Mouse (Mus musculus) adrenal gland, postnatal 36 days (tissue): ENCODE measurements around the gene Dpp8. TPM values are rescaled to one million over a fixed set of nuclear protein-coding genes. Genes with fewer than 3 reads are reported as not detected.
A peak's percentile ranks its signal among the peaks of the same experiment; 100 is the strongest.

Experiments used
- DNase-seq, 2 experiments: peaks; one replicate each; pipeline ENCODE4 v3.0.0; 2021; ENCODE audit warnings: mixed read lengths in 1 of 2
- total RNA-seq, 2 experiments: library from RNA; stranded (reverse); gene quantifications; 2 replicates each; pipeline ENCODE4 v1.2.3; 2021

The Dpp8 gene
- total RNA-seq, 2 experiments from 2014 or later: 88.0 to 104 TPM

DNA sequence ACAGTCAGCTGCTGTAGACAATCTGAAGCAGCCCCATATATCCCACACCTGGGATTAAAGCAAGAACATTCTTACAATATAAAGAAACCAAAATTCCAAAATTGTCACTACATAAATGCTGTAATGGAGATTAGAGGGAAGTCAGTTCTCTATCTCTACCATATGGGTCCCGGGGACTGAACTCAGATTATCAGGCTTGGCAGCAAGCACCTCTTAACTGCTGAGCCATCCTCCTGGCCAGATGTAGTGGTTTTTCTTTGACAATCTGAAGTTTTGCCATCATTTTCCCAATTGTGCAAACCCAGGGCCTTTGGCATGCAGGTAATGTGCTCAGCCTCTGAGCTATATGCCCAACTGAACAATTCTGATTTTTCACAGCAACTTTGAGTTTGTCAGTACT lies 53.1 kb downstream of the Dpp8 start:
- no peak for DNase-seq

DNA sequence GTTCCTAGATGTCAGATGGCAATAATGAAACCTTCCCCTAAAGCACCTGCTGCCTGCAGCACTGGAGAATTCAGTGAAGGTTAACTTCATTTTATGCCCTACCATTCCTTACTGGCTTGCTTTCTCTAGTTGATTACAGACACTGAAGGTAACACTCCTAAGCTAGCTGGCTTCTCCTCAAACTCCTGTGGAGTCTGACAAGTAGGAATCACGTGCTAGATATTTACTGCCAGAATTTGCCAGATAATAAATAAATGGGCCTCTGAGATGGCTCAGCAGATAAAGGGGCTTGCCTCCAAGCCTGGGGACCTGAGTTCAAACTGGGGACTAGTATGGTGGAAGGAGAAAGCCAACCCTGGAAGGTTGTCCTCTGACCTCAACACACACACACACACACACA lies 54.6 kb downstream of the Dpp8 start:
- no peak for DNase-seq

DNA sequence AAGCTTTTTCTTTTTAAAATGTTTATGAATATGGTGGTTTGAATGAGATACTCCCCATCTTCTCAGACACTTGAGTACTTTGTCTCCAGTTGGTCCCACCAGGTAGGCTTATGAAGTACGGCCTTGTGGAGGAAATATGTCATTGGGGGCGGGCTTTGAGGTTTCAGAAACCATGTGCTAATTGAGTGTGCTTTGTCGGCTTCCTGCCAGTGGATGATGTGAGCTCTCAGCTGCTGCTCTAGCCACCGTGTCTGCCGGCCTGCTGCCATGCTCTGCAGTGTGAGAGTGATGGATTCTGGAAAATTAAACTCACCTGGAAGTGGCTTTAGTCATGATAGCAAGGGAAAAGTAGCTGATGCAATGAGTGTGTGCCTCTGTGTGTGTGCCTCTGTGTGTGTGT lies 55.3 kb downstream of the Dpp8 start:
- DNase-seq: peak in 1 of 2 experiments; percentile 29

DNA sequence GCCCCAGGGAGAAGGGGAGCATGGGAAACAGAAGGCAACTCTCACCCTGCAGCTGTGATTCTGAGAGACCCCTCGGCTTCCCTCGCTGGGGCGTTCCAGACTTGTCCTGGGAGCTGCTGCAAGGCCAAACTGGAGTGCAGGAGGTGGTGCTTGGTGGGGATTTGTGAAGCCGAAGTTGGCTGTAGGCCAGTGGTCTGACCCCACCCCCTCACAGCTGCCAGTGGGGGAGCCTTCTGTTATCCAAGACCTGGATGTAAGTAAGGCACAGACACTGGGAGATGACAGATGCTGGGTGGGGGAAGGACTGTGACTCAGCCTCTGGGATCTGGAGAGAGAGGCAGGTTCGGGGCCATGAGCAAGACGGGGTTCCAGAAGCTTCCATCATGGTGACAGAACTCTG lies 62.0 kb downstream of the Dpp8 start:
- DNase-seq: peak; percentile 63 to 78

DNA sequence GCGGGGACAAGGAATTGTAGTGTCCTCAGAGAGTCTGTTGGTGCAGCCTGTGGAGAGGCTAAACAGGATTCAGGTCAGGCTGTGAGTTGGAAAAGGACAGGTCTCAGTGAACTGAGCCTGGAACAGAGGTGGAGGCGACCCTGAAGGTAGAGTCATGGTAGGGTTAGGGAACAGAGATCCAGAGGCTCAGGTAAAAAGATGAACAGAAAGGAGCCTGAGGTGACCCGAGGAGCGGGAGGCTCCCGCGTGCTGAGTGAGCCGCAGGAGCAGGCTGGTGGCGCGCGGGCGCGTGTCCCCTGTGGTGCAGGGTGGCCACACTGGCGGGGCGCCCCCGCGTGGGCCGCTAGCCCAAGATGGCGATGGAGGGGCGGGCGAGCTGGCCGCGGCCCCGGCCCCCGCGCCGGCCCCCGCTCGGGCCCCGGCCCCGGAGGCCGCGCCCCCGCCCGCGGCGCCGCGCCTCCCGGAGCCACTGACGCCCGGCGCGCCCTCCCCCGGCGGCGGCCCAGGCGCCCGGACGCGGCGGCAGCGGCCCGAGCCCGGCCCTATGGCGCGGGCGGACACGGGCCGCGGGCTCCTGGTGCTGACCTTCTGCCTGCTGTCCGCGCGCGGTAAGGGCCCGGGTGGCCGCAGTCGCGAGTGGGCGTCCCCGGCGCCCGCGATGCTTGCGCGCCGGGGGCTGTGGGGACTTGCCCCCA lies 68.9 kb downstream of the Dpp8 start, which contains the start of gene Igdcc4:
TSS of gene Igdcc4 (plus strand) at position 496 of the 695 bp plus-strand sequence.
- DNase-seq: peak; percentile 46 to 64

DNA sequence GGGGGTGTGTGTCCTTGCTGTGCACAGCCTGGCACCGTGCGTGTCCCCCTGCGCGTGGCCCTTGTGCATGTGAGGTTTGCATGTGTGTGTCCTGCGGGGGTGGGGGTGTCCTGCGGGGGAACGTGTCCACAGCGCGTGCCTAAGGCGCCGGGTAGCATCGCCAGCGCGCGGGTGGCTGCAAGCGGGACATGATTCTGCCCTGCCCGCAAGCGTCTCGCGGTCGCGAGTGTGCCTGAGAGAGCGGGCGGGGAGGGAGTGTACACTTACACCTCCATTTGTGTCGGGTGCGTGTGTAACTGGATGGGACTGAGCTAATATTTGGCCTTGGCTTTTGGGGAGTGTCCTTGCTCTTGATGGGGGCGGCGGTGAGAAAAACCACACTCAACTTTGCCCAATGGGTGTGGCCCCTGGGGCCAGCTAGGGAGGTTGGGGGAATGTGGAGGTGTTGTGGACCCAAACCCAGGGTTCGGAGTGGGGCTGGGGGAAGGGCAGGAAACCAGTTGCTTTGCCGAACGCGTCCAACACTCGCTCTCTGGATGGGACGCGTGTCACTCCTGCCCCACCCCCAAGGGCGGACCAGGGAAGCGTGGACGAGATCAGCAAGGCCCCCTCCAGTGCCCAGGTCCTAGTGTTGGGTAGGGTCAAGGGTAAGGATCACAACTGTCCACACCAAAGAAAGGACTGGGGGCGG lies 69.6 kb downstream of the Dpp8 start:
- DNase-seq: peak; percentile 67 to 83

DNA sequence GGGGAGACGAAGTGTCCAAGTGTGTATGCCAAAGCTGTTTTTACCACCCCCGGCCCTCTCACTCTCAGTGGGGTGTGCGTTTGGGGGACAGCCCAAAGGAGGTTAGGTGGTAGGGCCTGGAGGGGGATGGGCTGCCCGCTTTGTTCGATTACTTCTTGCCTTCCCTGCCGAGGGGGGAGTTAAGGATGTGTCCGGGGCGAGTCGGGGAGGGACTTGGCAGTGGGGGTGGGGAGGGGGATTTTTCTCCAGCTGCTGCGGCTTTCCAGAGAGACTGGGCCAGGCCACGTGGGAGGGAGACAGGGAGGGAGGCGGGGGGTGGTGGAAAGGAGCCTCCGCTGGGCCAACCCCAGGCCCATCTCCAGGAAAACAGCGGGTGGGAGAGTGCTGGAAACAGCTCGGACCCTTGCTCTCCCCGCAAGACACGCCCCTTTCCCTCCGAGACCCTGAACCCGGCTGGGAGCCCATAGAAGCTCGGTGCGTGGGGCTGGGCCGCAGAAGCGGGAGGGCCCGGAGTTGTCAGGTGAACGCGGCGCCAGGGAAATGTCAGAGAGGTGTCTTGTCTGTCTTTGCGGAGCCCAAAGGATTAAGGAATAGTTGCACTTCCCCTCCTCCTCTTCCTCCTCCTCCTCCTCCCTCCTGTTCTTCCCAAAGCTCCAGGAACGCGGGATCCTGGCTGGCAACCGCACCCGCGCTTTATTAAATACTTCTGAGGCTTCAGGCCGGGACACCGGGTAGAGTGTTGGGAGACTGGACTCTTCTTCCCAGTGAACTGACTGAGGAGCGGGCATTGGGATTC lies 70.4 kb downstream of the Dpp8 start:
- DNase-seq: peak; percentile 40 to 59

DNA sequence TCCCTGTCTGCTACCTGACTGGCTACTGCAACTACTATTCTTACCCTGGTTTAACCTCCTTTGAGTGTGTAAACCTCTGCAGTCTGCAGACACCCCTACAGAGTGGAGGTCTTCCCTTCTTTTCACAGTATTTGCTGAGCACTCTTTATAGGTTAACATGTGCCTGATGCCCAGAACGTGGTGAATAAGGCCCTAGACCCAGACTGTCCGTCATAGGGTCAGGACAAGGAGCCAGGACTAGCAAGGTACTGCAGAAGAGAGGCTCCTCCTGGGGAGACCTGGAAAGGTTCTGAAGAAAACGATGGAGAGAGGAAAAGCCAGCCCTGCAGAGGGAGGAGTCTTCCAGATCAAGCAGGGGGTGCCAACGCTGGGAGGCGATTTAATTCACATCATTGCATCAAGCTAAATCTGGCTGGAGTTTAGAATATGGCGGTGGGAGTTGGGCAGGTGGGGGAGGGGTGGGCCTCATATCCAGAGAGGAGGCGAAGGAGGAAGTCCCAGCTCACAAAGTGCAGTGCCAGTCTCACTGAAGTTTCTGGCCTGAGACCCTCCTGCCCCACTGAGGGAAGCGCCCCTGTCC lies 71.0 kb downstream of the Dpp8 start:
- DNase-seq: no peak

DNA sequence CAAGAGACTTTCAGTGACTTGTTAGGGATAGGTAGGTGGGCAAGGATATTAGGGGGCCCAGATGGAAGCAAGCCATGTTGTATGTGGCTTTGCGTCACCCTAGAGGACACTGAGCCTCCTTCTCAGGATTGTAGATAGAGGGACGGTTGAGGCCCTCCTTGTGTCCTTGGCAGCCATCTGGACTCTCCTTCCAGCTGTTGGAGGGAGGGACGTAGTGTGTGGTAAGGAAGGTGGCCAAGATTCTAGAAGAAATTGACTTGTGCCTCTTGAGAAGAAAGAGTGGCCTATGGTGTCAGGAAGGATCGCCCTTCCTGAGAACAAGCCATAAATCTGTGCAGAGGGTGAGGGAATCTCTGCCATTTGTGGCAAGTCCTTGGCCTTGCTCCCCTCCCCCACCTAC lies 74.6 kb downstream of the Dpp8 start:
- no peak for DNase-seq

DNA sequence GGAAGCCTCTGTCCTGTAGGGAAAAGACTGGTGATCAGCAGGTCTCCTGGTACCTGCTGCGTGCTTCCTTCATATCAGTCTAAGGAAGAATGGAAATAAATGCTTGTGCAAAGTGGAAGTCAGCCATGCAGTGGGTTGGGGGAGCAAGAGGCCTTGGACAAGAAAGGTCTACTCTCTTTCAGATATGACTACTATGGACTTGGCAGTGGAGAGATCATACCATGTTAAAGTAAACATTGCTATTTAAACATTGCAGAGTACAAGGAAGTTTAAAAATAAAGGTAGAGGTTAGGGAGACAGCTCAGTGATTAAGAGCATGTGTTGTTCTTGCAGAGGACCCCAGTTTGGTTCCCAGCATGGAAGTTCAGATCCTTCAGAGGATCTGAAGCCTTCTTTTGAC lies 75.7 kb downstream of the Dpp8 start:
- DNase-seq: no peak

DNA sequence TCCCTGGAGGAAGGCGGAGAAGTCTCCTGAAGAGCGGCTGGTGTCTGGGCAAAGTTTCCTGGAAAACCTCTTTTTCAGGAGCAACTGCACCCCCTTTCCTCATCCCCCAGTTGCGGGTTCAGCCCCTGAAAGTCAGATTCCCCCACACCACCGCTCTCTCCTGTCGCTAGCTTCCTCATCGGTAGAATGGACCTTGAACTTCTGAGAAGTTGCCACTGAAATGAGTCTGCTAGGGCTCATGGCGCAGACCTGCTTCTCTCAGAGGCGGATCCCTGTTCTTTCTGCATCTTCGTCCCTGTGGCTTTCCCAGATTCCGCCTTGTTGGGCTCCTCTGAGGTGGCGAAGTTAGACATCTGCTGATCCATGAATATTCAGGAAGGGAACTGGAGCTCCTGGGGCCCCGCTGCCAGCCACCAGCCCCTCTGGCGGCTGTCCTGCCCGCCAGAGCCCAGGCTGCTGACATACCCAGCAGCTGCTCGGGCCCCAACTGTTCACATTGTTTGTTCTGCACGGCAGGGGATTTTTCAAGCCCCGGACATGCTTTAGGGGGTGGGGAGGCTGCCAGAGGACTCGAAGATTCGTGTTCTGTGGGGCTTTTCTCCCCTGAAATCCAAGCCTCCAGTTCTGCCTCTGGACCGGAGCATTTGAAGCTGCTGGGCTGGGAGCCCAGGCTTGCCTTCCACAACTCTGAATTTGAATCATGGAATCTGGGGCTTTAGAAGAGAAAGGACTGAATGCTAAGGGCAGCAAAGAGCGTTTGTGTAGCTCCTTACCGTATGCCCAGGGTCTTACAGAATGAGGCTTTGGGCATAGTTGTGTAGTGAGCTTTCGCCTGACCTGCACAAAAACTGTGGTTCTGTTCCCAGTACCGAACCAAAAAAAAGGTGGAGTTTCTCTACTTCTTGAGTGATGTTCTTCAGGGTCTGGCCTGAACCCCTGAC lies 77.2 kb downstream of the Dpp8 start:
- peak; percentile 28 to 43 for DNase-seq

DNA sequence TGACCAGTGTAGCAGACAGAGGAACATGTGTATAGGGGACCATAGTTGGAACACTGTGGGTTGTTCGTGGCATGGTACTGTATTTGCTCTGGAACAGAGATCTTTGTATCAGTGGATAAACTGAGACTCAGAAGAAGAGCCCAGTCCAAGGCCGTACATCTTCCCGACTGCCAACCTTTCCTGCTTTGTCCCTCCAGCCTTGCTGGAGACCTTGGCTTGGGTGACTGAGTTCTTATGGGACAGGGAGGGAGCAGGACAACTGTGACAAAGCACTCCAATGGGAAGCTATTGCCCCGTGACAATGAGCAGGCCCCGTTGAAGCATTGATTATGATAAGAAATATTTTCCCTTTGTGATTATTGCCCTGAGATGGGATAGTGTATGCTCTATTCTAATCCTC lies 79.5 kb downstream of the Dpp8 start:
- DNase-seq: peak; percentile 66 to 75

DNA sequence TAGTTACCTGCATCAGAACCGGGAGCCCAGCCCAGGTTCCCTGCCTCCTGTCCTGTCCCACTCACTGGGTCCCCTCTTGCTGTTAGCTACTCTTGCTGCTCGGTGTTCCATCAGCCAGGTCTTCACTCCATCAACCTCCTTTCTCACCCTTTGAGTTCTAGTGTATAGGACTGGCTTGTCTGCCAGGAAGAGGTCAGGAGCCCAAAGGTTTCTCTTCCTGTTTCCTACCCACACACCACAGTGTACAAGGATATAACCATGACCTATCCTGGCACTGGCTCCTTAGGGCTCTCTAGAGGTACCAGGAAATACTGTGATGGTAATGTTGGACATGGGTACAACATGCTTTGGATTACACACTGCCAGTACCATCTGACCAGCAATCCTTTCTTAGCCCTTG lies 81.5 kb downstream of the Dpp8 start:
- DNase-seq: no peak

DNA sequence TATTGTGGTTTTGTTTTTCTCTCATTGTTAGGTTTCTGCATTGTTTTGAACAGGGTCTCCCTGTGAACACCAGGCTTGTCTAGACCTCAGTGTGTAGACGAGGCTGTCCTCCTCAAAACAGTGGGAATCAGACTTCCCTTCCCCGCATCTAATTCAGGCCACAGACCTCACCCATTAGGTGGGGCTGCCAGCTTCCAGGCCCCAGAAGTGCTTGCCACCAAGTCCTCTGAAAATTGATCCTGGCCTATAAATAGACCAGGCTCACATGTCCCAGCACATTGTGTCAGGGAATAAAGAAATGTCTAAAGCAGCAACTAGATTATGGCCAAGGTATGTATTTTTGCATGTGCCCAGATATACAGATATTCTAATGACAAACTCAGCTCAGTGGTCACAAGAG lies 83.7 kb downstream of the Dpp8 start:
- no peak for DNase-seq

DNA sequence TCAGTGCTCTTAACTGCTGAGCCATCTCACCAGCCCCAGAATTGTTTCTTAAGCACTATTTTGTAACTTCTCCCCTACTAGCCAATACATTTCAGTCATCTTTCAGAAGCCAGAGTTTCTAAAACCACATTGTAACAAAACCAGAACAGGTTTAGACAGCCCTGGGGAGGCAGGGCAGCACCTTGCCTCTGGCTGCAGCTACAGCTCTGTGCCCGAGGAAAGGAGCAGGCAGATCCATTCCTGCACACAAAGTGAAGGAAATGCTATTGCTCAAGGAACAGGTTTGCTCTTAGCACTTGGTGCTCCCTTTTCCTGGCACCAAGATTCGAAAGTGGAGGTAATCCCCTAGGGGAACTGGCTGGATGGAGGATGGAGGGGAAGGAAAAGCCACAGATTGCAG lies 85.3 kb downstream of the Dpp8 start:
- no peak for DNase-seq

DNA sequence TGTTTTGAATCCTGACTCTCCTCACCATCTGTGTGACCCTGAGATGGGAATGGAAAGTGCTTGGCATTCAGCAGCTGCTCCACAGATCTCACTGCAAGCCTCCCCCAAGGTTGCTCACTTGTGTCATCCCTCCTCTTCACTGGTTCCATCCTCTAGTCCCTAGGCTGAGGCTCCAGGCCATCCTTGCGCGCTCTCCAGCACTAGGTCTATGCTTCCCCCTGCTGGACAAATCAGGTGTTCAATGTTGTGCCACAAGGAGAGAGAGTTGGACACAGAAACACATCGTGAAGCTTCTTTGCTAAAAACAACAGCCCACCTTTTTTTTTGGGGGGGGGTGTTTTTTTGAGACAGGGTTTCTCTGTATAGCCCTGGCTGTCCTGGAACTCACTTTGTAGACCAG lies 88.7 kb downstream of the Dpp8 start:
- peak; percentile 82 to 85 for DNase-seq

DNA sequence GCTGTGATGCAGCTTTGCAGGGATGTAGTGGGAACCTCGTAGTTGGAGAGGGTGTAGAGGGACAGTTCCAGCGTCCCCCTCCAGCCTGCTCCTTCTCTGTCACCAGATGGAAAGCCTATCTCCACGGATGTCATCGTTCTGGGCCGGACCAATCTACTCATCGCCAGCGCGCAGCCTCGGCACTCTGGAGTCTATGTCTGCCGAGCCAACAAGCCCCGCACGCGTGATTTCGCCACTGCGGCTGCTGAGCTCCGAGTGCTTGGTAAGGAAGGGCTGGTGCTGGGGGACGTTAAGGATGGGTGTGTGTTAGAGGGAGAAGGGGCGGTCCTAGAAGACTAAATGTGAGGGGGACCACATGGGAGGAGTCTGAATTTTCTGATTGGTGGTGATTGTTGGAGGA lies 90.3 kb downstream of the Dpp8 start:
- no peak for DNase-seq

DNA sequence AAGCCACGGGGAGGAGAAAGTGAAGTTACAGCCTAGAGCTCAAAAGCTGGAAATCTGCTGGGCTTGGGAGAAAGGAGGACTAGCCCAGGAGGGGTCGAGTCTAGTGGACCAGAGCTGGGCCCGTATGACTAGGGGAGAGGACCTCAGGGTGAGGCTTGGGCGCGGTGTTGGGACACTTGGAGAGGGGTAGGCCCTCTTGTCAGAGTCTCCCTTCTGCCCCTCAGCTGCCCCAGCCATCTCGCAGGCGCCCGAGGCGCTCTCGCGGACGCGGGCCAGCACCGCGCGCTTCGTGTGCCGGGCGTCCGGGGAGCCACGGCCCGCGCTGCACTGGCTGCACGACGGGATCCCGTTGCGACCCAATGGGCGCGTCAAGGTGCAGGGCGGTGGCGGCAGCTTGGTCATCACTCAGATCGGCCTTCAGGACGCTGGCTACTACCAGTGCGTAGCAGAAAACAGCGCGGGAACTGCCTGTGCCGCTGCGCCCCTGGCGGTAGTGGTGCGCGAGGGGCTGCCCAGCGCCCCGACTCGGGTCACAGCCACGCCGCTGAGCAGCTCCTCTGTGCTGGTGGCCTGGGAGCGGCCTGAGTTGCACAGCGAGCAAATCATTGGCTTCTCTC lies 91.4 kb downstream of the Dpp8 start:
- DNase-seq: peak; percentile 66 to 76

DNA sequence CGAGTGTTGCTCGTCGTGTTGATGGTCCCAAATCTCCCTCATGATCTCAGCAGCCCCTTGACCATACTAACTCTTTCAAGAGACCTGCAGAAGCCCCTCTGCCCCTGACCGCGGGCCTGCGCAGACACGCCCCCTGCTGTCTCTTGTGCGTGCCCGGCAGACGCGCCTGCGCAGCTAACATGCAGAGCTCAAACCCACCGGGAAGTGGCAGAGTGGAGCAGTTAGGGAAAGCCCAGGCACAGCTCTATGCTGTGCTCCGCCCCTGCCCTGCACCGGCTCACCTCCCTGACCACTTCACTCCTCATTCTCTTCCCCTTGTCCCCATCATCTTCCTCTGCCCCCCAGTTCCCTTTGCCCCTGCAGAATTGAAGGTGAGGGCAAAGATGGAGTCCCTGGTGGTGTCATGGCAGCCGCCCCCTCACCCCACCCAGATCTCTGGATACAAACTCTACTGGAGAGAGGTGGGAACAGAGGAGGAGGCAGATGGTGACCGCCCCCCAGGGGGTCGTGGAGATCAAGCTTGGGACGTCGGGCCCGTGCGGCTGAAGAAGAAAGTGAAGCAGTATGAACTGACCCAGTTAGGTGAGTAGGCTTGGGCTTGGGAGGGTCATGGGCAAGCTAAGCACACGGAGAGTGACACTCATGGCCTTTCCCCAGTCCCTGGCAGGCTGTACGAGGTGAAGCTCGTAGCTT lies 96.1 kb downstream of the Dpp8 start:
- DNase-seq: peak; percentile 71 to 75

DNA sequence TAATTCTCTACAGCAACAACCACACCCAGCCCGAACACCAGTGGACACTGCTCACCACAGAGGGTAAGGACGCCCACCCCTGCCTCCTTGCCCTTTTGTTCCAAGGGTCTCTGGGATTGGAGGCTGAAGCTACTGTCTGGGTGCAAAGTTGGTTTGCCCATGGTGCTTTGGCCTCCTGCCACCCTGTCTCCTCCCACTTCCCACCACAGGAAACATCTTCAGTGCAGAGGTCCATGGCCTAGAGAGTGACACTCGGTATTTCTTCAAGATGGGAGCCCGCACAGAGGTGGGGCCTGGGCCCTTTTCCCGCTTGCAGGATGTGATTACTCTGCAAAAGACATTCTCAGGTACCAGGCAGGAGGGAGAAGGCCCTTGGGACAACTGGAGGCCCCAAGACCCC lies 99.5 kb downstream of the Dpp8 start:
- DNase-seq: no peak
